Mouse (Mus musculus): ENCODE measurements around the gene Kmt2a.

Kmt2a gene

GRCm38 (mm10) chr9:44879694-44880271 is 1.3 kb downstream of the Kmt2a start:
- DNase-seq (ENCODE audit: low read depth) = no peak

GRCm38 (mm10) chr9:44878776-44879500 is 2.2 kb downstream of the Kmt2a start:
- no peak for DNase-seq (ENCODE audit: low read depth)

GRCm38 (mm10) chr9:44877686-44878085 is 3.4 kb downstream of the Kmt2a start:
- DNase-seq (ENCODE audit: low read depth) = no peak

- DNase-seq (ENCODE audit: low read depth) = no peak
These were observed 5.6 kb downstream of the Kmt2a start for GRCm38 (mm10) chr9:44875476-44875875.

- DNase-seq (ENCODE audit: low read depth) = no peak
These were observed 6.9 kb downstream of the Kmt2a start for GRCm38 (mm10) chr9:44874198-44874597.

GRCm38 (mm10) chr9:44873665-44874064 is 7.4 kb downstream of the Kmt2a start:
- DNase-seq (ENCODE audit: low read depth) = no peak

- DNase-seq (ENCODE audit: low read depth) = no peak
These were observed 12.6 kb downstream of the Kmt2a start for GRCm38 (mm10) chr9:44868336-44869094.

- no peak for DNase-seq (ENCODE audit: low read depth)
These were observed 13.4 kb downstream of the Kmt2a start for GRCm38 (mm10) chr9:44867664-44868063.

DNA sequence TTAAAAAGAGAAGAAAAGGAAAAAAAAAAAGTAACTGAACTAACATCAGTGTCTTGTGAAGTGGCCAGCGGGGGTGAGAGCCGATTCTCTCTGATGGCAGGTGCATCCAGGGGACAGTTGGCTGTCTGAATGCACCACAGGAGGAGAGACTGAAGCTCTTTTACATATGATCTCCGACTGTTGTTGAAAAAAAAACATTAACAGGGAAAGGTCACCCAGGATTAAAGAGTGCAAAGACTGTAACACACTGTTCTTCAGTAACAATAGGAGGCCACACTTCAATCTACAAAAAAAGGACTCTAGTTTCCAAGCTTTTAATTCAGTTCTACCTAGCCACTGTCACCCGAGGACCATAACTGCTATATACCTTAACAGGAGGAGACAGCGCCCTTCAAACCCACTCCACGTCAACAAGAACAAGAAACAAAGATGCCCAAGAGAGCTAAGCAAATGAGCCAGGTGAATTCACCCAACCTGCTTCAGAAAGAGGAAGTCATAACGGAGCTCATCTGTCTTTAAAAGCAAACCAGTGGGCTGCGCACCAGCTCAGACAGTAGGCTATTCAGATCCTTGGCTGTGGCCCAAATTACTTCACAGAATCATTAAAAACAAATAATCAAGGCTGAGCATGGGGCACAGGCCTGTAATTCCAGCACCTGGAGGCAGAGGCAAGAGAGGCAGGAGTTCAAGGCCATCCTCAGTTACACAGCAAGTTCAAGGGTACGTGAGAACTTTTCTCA is 14.4 kb downstream of the Kmt2a start:
- no peak for DNase-seq (ENCODE audit: low read depth)

DNA sequence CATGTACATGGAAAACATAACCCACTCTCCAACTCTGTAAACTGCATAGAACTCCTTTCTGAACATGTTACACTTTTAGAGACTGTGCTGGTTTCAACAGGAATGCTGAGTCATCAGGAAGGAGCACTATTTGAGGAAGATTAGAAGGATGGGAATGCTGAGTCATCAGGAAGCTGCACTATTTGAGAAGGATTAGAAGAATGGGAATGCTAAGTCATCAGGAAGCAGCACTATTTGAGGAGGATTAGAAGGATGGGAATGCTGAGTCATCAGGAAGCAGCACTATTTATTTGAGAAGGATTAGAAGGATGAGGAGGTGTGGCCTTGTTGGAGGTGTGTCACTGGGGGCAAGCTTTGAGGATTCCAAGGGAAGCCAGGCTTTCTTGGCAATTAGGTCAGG is 20.0 kb downstream of the Kmt2a start:
- DNase-seq (ENCODE audit: low read depth) = no peak

DNA sequence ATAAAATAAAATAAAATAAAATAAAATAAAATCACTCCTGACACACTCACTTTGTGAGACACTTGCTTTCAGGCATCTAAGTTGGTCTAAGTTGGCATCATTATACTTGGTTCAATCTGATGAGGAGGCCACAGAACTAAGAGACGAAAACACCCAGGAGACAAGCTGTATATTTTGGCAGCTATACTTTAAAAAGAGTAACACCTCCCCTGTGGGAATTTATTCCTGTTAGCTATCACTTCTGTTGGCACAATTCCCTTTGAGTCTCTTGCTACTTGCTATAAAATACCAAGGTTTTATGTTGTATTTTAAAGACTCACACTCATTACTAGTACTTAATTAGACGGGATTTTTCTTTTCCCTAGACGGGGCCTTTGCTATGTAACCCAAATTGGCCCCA is 22.4 kb downstream of the Kmt2a start:
- DNase-seq (ENCODE audit: low read depth) = no peak

GRCm38 (mm10) chr9:44857405-44857992 is 23.6 kb downstream of the Kmt2a start:
- DNase-seq (ENCODE audit: low read depth) = no peak

GRCm38 (mm10) chr9:44855153-44855552 is 25.9 kb downstream of the Kmt2a start:
- no peak for DNase-seq (ENCODE audit: low read depth)

DNA sequence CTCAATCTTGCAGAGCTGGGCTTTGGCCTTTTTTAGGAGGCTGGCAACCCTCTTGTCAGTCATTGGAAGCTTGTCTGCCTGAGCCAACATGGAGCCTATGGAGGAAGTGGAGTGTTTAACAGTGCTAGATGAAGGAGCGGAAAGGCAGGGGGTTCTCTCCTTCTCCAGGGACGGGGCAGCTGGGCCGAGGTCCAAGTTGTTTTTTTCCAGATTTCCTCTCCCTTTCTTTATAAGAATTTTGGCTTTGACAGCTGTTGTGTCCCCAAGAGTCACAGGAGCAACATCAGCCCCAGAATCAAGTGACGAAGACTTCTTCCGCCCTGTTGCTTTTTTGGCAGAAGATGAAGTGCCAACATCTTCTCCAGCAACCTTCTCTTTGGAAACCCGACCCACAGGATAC is 33.6 kb downstream of the Kmt2a start:
- no peak for DNase-seq (ENCODE audit: low read depth)

DNA sequence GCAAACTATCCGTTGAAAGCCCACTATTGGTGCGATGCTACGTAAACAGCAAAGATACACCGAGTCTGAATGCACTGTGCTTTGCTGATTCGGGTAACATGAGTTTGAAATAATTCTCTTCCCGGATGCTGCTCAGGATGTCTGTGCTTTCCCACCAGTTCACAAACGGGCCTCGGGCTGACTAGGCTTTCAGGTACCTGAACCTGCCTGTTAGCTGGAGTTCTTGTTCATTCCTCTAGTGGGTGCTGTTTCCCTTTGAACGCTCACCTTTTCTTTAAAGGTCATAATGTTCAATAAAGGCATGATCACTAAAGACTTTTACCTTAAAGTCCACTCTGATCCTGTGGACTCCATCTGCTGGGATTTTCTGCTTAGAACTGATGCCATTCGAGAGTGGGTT is 39.9 kb downstream of the Kmt2a start:
- no peak for DNase-seq (ENCODE audit: low read depth)

DNA sequence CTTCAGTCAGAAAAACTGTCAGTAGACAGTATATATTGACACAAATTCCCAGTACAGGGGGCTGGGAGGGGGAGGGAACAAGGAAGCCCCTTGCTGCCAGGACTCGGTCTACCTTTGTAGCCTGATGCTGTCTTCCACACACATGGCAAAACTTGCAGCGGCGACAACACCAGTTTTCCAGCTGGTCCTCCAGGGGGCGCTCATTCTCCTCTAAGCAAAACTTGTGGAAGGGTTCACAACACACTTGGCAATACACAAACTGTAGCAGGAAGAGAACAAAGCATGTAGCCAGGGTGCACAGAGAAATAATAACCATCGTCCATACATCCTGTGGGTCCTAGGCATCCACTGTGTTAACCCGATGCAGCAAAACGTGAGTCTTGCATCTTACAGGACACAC is 44.7 kb downstream of the Kmt2a start:
- DNase-seq (ENCODE audit: low read depth) = peak; percentile 38

GRCm38 (mm10) chr9:44832356-44832755 is 48.7 kb downstream of the Kmt2a start:
- no peak for DNase-seq (ENCODE audit: low read depth)

DNA sequence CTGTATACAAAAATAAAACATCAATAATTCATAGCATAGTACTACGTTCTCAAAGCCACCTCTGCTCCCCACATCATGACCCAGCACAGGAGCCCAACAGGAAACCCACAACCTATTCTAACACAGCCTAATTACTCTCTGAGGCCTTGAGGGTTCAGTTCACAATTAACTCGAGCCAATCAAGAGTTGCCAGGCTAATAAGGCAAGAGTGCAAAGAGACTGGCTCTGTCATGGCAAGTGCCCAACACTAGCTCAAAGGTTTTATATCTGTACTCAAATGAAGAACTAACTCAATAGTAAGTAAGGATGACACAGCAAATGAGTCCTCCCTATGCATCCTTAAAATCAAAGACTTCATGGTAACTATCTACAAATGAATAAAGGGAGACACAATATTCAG is 50.6 kb downstream of the Kmt2a start:
- DNase-seq (ENCODE audit: low read depth) = no peak

- DNase-seq (ENCODE audit: low read depth) = no peak
These were observed 52.2 kb downstream of the Kmt2a start for GRCm38 (mm10) chr9:44828944-44829343.

DNA sequence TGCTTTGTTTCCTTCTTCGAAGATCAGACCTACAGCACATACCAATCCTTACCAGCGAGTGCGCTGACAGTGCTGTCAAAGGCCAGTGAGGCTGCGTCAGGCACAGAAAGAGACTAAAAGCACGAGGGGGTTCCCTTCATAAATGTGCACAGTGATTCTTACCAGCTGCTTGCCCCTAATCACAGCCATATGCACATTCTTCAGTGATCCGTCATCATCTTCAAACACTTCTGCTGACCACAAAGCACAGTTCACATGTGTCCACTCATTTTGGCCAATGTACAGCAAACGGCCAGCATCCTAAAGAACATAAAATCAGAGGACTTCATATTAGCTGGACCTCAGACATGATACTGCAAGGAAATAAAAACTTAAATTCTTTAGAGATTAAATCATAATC is 54.4 kb downstream of the Kmt2a start:
- DNase-seq (ENCODE audit: low read depth) = no peak

DNA sequence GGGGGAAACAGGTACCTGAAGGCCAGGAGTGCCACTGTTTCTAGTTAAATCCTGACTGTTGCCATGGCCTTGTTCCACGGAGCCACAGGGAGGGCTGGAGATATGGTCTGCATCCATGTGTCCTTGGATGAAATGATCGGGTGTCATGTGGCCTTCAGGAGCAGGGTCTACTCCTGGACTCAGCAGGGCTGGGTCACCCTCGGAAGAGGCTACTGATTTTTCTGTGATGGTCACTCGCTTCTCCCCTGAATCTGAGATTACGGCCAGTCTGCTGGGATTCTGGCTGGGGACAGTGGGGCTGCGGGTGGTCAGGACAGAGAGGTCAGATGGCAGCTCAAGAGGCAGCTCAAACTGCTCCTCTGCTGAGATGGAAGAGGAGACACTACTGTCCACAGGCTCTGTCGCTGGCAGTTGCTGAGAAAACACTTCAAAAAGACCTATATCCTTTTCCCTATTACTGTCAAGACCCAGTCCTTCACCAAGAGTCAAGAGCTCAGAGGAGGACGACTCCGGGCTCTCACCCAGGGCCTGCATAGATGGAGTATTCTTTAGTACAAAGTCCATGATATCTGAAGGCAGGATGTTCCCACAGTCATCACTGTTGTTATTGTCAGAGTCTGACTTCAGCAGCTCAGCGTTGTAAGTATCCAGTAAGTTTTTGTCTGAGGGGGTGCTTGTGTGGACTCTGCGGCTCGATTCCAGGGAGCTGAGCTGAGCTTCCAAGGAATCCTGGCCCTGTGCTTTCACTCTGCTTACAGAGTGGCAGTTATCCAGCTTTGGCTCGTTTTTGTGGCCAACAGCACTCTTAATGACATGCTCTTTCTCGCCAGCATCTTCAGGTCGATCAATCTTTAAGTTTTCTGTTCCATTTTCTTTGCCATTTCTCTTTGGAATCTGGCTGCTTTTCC is 60.9 kb downstream of the Kmt2a start:
- DNase-seq (ENCODE audit: low read depth) = no peak
